Mouse (Mus musculus) liver, adult 2 months (tissue): ENCODE data around the gene Tnc.

ENCODE experiments used
- CTCF ChIP-seq: fragments of 200-500 bp; IDR thresholded peaks from 2 replicates; pipeline ENCODE4 v1.5.1; 2011; ENCODE audit warnings: low read depth, low read length, control low read depth
- POLR2A ChIP-seq: fragments of 200-500 bp; IDR thresholded peaks from 2 replicates; pipeline ENCODE4 v1.6.1; 2011; ENCODE audit warnings: low read length, control low read depth; ENCODE audit not compliant: insufficient read depth; ENCODE audit errors: extremely low read depth

- TF ChIP-seq POLR2A, result no peak
- TF ChIP-seq CTCF, result no peak
Observed at GRCm38 (mm10) chr4:64078029-64078619, 31.3 kb upstream of the Tnc start.
